Mouse (Mus musculus): Measurements from ENCODE around the gene Ndufv3.

Ndufv3 gene

DNA sequence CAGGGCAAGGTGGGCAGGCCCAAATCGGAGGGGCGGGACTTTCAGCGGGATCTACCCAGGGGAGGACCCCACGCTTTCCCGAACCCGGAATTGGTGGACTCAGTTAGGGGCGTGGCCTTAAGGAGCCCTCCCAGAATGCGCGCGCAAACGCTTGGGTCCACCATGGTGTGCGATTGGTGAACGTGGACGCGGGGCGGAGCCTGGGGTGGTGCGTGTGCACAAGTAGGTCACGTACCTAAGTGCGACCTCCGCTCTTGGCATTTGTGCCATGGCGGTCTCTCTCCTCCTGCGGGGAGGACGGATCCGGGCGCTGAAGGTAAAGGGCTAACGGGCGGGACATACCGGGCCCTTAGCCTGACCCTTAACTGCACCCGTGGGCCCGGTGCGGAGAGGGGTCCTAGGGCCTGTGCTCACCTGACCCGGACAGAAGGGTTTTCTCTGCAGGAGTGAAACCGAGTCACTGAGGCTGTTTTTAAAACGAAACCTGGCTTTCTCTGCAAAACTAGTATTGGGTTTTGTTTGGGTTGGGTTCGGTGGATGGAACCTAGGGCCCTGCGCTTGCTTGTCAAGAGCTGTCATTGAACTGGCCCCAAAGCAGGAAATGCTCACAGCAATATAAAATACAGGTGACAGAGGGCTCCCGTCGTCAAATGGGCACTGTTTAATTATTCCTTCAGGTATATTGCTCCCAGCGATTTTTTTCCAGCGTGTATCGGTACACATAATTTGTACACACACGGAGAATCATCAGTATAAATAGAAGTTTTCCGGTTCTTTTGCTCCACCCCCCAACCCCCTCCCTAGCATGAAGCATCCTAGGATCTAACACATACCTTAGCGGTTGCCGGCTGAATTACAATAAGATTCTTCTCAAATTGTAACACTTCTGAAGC lies at the start of gene Ndufv3, which contains the start of gene Wdr4:
Gene Ndufv3, plus strand, starts transcription at position 170 of the 893 bp plus-strand sequence.
Gene Wdr4, minus strand, starts transcription at position 35 of the 893 bp plus-strand sequence.
- DNase-seq (ENCODE audit: extremely low read depth, low read depth, low spot score): peak; percentile 94

DNA sequence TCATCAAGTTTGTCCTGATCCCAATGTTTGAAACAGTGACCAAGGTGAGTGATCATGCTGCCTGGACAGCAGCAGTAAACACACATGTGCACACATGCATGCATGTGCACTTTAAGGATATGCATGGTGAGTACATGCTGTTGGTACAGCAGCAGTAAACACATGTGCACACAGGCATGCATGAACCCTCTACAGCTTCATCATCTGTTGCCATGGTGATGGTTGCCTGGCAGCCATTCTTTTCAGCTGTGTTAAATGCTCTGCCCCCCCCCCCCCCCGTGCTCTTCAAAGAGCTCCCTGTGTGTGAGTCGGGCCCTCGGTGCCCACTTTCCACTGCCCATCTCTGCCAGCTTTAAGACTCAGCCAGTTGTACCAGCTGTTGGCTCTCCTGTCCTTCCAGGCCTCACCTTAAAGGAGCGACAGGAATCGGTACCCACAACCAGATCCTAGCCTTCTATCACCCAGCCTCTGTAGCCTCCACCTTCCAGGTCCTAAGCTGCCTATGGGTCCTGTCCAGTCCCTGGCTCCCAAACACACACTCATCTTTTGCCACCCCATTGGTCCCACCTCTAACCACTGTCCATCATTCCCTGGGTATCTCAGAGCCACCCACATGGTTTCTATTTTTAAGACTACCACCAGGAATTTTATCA lies 49.0 kb upstream of the Ndufv3 start:
- no peak for DNase-seq (ENCODE audit: extremely low read depth, low read depth, low spot score)

DNA sequence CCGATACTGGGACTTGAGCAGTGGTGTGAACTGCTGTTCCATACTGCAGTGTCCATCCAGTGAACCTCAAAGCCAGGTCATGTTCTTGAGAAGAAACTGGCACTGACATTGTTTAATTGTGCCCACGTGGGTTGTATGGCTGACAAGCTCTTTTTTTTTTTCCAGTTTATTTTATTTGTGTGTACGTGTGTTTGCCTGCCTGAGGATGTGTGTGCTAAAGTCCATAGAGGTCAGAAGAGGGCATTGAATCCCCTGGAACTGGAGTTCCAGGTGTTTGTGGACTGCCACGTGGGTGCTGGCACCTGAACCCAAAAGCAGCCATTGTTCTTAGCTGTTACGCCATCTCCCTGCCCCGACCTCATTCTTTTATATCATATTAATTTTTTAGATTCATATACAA lies 45.5 kb upstream of the Ndufv3 start:
- no peak for DNase-seq (ENCODE audit: extremely low read depth, low read depth, low spot score)

DNA sequence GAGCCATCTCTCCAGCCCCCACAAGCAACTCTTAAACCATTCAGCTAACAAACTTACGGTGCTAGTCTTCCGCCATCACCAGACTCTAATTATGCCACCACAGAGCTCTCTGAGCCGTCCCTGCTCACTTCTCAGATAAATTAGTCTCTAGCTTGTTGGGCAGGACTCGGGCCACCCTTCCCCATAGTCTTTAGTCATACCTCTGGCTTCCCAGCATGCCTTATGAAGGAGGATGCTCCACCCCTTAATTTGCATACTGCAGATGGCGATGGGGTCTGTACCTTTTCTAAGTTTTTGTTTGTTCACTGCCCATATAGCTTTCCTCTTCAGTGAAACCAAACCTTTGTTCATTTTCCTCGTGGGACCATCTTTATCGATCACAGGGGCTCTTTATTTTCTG lies 41.3 kb upstream of the Ndufv3 start:
- no peak for DNase-seq (ENCODE audit: extremely low read depth, low read depth, low spot score)

DNA sequence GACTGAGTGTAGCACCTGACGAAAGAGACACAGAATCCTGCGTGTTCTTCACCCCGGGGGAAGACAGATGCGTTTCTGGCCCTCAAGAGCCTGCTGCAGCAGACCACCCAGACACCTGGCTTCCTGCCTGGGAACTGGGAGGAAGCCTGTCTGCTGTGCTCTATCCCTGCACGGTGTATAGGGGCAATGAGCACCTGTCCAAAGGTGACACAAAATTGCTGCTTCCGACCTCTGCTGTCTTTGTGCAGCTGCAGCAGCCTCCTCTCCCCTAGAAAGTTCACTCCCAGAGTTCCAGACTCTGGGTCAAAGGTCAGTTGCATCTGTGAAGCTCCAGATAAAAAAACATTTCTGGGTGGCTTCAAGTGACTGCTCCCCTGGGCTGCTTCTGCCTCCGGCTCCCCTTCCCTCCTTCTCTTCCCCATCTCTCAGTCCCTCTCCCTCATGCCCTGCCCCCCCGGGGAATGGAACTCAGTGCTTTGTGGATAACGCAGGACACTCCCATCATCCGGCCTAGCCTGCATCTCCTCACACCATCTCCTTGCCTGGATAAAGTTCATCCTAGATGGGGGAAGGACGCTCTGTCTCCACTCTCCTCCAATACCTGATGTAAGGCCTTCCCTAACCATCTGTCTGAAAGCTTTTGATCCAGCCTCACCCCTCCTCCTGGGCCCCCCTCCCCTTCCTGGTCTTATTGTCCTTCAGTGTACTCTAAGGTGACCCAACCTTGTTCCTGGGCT lies 40.6 kb upstream of the Ndufv3 start:
- no peak for DNase-seq (ENCODE audit: extremely low read depth, low read depth, low spot score)

DNA sequence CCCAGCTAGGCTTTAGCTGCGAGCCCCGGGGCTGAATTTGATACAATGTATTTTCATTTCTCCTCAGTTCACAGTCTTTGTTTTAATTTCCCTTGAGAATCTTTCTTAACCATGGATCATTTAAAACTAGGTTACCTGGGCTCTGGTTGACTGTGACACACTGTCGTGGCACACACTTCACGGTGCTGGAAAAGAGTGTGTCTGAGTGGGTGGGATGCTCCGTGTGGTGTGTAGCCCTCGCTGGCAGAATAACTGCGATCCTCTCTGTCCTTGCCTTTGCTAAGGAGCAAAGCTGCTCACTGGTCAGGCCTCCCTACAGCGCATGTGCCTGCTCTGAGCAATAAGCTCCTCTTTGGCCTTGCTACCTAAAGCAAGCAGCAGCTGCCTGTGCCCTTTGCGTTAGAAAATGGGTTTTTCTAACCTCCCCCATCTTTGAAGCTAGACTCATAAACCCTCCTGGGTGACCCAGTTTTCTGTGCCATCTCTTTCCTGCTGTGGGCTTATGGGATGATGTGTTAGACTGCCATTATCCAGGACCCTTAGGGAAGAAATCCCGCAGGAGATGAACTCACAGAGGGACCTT lies 33.2 kb upstream of the Ndufv3 start:
- DNase-seq (ENCODE audit: extremely low read depth, low read depth, low spot score): no peak

DNA sequence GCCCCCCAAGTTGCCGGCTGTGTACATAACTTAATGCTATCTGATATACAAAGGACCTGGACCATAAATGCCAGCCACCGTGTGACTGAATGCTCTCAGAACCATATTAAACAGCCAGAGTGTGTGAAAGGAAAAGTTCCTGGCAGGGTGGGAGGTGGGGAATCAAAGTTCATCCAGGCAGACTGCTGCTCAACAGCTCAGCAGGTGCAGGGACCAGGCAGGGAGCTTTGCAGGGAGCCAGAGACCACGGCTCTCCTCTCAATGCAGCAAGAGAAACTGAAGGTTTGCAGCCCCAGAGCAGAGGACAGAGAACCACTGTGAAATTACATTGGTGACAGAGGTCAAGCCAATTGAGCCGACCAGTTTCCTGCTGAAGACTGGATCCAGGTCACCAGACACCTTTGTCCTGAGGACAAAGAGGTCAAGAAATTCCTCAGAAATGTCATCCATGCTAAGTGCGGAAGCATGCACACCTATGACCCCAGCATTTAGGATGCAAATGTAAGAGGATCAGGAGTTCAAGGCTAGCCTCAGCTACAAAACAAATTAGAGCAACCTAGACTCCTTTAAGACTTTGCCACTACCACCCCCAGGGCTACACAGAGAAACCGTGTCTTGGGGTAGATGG lies 32.4 kb upstream of the Ndufv3 start:
- no peak for DNase-seq (ENCODE audit: extremely low read depth, low read depth, low spot score)

DNA sequence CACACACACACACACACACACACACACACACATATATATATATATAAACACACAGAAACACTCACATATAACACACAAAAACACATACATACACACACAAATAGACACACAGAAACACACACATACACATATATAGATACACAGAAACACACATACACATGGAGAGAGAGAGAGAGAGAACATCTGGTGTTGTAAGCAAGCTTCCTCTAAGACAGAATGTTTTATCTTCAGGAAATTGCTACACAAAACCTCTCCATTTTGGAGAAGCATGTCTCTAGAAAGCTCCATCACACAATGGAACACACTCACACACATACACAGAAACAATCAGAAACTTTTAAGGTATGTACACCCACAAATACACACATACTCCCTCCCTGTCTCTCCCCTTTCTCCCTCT lies 28.6 kb upstream of the Ndufv3 start:
- DNase-seq (ENCODE audit: extremely low read depth, low read depth, low spot score): no peak

DNA sequence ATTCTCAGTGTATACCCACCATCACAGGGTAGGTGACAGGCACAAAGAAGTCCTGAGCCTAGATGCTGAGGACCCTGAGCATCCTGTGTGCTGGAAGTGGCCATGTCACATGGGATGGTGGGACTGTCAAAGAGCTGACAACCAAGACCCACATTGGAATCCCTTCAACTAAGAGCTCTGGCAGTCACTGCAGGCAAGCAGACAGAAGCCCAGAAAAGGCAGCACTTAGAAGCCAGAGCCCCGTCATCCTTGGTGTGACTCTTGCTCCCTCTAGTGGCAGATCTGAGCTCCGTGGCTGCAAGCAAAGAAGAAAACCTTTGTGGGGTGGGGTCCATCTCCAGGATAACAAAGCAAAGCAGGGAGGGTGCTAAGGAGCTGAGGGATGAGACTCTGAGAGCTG lies 27.5 kb upstream of the Ndufv3 start:
- DNase-seq (ENCODE audit: extremely low read depth, low read depth, low spot score): no peak

DNA sequence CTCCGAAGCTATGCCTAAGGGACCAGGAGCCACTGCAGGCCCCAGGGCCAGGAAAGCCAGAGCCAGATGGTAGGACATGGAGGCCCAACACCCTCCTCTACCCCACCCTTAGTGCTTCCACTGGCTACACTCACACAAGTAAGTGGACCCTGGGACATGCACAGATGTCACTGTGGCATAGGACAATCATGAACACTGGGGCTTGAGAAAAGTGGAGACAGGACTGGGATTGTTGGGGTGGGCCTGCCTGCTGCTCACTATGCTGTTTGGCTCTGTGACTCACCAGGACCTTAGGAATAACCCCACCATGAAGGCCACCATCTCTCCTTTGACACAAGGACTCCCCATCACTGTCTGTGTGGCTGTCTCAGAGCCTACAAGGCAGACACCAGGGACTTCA lies 24.9 kb upstream of the Ndufv3 start:
- DNase-seq (ENCODE audit: extremely low read depth, low read depth, low spot score): no peak

DNA sequence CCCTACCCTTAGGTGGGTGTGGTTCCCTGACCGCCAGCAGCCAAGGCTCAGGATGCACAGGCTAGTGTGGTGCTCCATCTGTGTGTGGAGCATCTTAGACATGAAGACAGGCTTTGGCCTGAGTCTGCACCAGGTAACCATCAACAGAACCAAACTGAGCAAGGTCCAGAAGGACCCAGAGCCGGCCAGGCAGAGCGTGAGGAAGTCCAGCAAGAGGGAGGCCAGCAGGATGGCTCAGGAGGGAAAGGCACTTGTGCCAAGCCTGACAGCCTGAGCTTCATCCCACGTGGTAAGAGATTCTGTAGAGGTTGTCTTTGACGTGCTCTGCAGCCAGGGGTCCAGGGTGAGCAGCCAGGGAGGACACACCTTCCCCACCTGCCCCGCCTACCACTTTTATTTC lies 22.2 kb upstream of the Ndufv3 start:
- DNase-seq (ENCODE audit: extremely low read depth, low read depth, low spot score): no peak

DNA sequence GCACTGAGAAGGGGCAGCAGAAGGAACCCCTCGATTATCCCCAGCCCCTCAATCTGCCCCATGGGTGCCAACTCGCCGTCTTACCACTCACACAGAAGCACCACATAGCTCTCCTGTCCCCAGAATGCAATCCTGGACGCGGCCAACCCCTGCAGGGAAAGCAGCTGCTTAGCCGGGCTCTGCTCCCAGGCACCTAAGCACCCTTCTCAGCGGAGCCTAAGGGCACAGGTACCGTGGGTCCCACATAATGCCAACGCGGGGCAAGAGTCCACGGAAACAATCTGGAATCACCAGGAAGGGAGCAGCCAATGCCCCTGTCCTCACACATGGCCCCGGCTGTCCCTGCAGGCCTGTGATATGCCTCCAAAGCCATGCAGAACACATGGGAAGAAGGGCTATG lies 20.2 kb upstream of the Ndufv3 start:
- DNase-seq (ENCODE audit: extremely low read depth, low read depth, low spot score): no peak

DNA sequence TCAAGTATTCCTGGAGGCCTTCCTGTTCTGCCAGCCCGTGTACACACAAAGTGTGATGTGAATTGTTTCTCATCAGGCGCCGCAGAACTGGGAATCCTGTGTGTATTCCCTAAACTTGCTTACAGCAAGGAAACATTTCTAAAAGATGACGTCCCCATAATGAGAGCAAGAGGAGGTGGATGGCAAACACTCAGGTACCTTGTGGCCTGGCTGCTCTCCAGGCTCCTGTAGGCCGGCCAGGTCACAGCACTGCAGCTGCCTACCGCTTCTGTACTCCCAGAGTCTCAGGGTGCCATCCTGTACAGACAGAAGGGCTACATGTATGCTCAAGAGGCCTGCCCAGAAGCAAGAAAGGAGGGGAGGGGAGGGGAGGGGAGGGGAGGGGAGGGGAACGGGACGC lies 19.5 kb upstream of the Ndufv3 start:
- no peak for DNase-seq (ENCODE audit: extremely low read depth, low read depth, low spot score)

DNA sequence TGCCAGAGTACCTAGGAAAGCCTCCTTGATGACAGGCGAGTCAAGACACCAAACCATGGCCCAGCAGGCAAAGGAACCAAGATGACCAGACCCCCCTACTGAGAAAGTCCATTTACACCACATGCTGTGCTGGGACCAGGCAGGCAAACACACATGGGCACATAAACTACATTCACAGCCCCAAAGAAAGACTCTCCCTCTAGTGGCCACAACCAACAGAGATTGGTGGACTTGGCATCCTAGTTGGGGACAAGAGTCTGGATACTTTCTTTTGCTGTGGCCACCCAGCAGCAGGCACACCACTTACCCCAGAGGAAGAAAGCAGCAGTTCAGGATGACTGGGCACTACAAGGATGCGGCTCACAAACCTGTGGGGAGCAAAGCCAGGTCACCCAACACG lies 19.0 kb upstream of the Ndufv3 start:
- no peak for DNase-seq (ENCODE audit: extremely low read depth, low read depth, low spot score)

DNA sequence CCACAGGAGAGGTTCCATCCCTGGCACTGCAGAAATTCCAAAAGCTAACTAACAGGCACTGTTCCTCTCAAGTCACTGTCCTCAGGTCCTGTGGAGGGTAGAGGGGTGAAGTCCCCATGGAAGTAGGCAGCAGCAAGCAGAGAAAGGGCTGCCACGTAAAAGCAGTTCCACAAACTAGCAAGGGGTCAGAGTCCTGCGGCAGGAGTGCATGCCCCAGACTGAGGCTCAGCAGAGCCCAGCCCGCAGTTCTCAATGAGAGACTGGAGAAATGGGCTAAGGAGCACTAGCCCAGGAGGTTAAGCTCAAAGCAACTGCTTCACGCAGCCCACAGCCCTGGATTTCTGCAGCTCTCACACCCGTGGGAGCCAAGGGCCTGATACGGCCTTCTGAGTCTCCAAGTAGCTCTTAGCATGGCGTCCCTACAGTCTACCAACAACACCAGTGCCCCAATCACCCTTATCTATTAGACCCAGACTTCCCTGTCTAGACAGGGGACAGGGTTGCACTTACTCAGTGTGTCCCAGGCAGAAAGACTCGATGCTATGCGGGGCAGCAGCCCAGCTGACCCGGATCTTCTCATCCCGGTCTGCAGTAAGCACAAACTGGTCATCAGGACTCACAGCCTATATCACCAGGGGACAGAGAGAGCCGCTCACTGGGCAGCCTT lies 17.5 kb upstream of the Ndufv3 start:
- DNase-seq (ENCODE audit: extremely low read depth, low read depth, low spot score): no peak

DNA sequence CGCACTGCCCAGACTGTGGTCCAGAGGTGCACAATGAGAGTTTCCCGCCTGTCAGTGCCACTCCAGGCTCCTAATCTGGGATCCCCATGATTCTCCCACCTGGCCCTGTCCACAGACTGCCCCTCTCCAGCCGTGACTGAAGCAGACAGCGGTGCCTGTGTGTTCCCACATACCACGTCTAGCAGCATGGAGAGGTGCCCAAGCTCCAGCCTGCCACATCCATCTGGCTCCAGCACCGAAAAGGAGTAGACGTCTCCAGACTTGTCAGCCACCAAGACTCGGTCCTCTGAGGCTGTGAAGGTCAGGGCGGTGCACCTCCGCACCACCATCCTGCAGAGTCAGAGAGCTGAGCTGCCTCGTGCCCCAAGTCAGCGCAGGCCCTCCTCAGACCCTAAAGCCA lies 16.6 kb upstream of the Ndufv3 start:
- DNase-seq (ENCODE audit: extremely low read depth, low read depth, low spot score): no peak

DNA sequence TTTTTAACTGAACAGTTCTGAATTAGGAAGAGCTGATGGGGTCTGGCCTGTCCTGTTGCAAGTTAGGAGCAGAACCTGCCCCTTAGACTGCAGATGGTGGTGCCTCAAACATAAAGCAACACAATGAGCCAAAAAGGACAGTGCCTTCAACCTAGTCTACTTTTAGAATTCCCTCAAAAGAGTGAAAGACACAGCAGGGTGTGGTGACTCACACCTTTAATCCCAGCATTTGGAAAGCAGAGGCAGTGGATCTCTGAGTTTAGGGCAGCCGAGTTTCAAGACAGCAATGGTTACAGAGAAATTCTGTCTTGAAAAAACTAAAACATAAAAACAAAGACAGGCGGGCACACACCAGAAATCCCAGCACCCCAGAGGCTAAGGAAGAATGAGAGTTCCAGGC lies 16.0 kb upstream of the Ndufv3 start:
- no peak for DNase-seq (ENCODE audit: extremely low read depth, low read depth, low spot score)

DNA sequence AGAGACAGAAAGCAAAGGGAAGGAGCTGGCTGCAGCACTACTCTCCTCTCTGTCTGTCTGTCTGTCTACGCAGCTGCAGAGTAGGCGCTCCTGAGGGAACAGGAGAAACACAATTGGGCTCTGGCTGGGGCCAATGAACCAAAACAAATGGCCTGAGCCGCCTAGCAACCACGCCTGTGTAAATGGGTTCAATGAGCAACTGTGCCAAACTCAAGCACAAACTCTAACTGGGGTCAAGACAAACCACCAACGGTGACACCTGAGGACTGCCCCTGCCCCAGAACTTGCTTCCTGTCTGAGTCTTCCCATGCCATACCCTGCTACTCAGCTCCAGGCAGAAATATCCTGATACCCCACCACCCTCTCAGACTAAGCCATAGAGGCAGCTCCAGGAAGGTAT lies 14.9 kb upstream of the Ndufv3 start:
- no peak for DNase-seq (ENCODE audit: extremely low read depth, low read depth, low spot score)

DNA sequence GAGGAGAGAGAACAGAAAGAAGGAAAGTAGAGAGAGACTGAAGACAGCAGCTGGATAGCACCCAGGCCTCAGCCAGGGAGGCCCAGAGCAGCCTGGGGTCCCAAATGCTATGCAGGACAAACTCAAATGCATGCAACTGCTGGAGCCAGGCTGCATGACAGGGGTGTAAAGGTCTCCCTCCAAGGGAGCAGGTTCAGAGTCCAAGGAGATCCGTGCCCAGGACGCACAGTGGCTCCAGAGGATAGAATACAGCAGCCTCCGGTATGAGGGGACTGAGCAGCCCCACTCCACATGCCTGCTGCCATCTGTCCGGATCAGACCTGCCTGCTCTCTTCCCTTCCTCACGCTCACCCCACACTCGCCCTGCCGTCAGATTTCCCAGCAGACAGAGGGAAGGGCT lies 13.6 kb upstream of the Ndufv3 start:
- no peak for DNase-seq (ENCODE audit: extremely low read depth, low read depth, low spot score)

DNA sequence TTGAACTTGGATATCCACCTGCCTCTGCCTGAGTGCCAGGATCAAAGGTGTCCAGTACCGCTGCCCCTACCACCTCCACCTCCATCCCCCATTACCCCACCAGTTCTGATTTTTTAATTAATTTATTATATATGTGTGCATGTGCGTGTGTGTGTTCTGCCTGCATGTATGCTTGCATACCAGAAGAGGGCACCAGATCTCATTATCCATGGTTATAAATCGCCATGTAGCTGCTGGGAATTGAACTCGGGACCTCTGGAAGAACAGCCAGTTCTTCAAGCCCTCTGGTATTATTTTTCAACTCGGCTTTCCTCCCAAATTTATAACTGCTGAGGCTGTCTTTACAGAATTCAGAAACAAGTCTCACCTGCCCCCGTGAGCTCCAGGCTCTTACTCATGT lies 9.0 kb upstream of the Ndufv3 start:
- DNase-seq (ENCODE audit: extremely low read depth, low read depth, low spot score): no peak
